Mouse (Mus musculus): ENCODE data around the gene Adam12.

The Adam12 gene

GRCm38 (mm10) chr7:134079980-134080725, 151.8 kb downstream of the Adam12 start:
- DNase-seq (ENCODE audit: low spot score) = no peak

- no peak for DNase-seq (ENCODE audit: low spot score)
Measured at GRCm38 (mm10) chr7:134077684-134078083, 154.3 kb downstream of the Adam12 start.

GRCm38 (mm10) chr7:134073011-134073410, 158.9 kb downstream of the Adam12 start:
- DNase-seq (ENCODE audit: low spot score) = no peak

- no peak for DNase-seq (ENCODE audit: low spot score)
Measured at GRCm38 (mm10) chr7:134071153-134071885, 160.6 kb downstream of the Adam12 start.

- DNase-seq (ENCODE audit: low spot score) = no peak
Measured at GRCm38 (mm10) chr7:134062629-134063028, 169.3 kb downstream of the Adam12 start.

- DNase-seq (ENCODE audit: low spot score) = no peak
Measured at GRCm38 (mm10) chr7:134052486-134052885, 179.5 kb downstream of the Adam12 start.

GRCm38 (mm10) chr7:134050371-134050770, 181.6 kb downstream of the Adam12 start:
- DNase-seq (ENCODE audit: low spot score) = no peak

GRCm38 (mm10) chr7:134046376-134046775, 185.6 kb downstream of the Adam12 start:
- DNase-seq (ENCODE audit: low spot score) = no peak

GRCm38 (mm10) chr7:134043576-134043975, 188.4 kb downstream of the Adam12 start:
- no peak for DNase-seq (ENCODE audit: low spot score)

GRCm38 (mm10) chr7:134042614-134043013, 189.3 kb downstream of the Adam12 start:
- DNase-seq (ENCODE audit: low spot score) = no peak

- no peak for DNase-seq (ENCODE audit: low spot score)
Measured at GRCm38 (mm10) chr7:134033939-134034338, 198.0 kb downstream of the Adam12 start.

- DNase-seq (ENCODE audit: low spot score) = no peak
Measured at GRCm38 (mm10) chr7:134032959-134033366, 199.0 kb downstream of the Adam12 start.

- no peak for DNase-seq (ENCODE audit: low spot score)
Measured at GRCm38 (mm10) chr7:134031787-134032186, 200.2 kb downstream of the Adam12 start.

- DNase-seq (ENCODE audit: low spot score) = no peak
Measured at GRCm38 (mm10) chr7:134031256-134031655, 200.7 kb downstream of the Adam12 start.

- no peak for DNase-seq (ENCODE audit: low spot score)
Measured at GRCm38 (mm10) chr7:134028281-134028830, 203.6 kb downstream of the Adam12 start.

GRCm38 (mm10) chr7:134027020-134027415, 204.9 kb downstream of the Adam12 start:
- no peak for DNase-seq (ENCODE audit: low spot score)

GRCm38 (mm10) chr7:134026200-134027019, 205.5 kb downstream of the Adam12 start:
- no peak for DNase-seq (ENCODE audit: low spot score)

- DNase-seq (ENCODE audit: low spot score) = no peak
Measured at GRCm38 (mm10) chr7:134022157-134022885, 209.6 kb downstream of the Adam12 start.

- DNase-seq (ENCODE audit: low spot score) = no peak
Measured at GRCm38 (mm10) chr7:134015226-134015625, 216.7 kb downstream of the Adam12 start.

GRCm38 (mm10) chr7:134014733-134015132, 217.2 kb downstream of the Adam12 start:
- DNase-seq (ENCODE audit: low spot score) = no peak

GRCm38 (mm10) chr7:134009157-134009556, 222.8 kb downstream of the Adam12 start:
- DNase-seq (ENCODE audit: low spot score) = no peak

Measured in T-cell, adult 2 months (primary cell).